Mouse (Mus musculus) small intestine, adult 2 months (tissue): Measurements from ENCODE around the gene Pou6f1. TPM values are rescaled to one million over a fixed set of nuclear protein-coding genes. Genes with fewer than 3 reads are reported as not detected.
"Not testable (repeated sequence)": the region's sequence is repeated elsewhere in the genome, so short reads cannot be mapped to it uniquely, and the experiment has no call there.

ENCODE experiments used
- H3K27ac ChIP-seq: fragments of 200-500 bp; 2 replicates; pipeline ENCODE4 v1.5.1; 2012; ENCODE audit warnings: low read depth, low read length, control low read depth, inconsistent platforms; ENCODE audit not compliant: insufficient read depth
- H3K27me3 ChIP-seq: fragments of 200-500 bp; 2 replicates; pipeline ENCODE4 v1.6.1; 2012; ENCODE audit warnings: mild to moderate bottlenecking, moderate library complexity, low read length, inconsistent platforms; ENCODE audit not compliant: control insufficient read depth, insufficient read depth
- H3K36me3 ChIP-seq: fragments of 200-500 bp; 2 replicates; pipeline ENCODE4 v1.6.1; 2012; ENCODE audit warnings: mild to moderate bottlenecking, low read length, control low read depth, inconsistent platforms; ENCODE audit not compliant: control insufficient read depth, insufficient read depth
- H3K4me1 ChIP-seq: fragments of 200-500 bp; 2 replicates; pipeline ENCODE4 v1.6.1; 2012; ENCODE audit warnings: low read length, inconsistent platforms, mixed read lengths; ENCODE audit not compliant: control insufficient read depth, insufficient read depth, insufficient read length
- H3K4me3 ChIP-seq: fragments of 200-500 bp; 2 replicates; pipeline ENCODE4 v1.5.1; 2012; ENCODE audit warnings: low read depth, mild to moderate bottlenecking, control low read depth, inconsistent platforms, low read length, moderate library complexity
- CTCF ChIP-seq: fragments of 200-500 bp; IDR thresholded peaks from 2 replicates; pipeline ENCODE4 v1.5.1; 2012; ENCODE audit warnings: low read depth, mild to moderate bottlenecking, control low read depth, inconsistent platforms, low read length, moderate library complexity, mixed read lengths; ENCODE audit not compliant: insufficient replicate concordance, insufficient read length; ENCODE audit errors: extremely low read depth
- POLR2A ChIP-seq: fragments of 200-500 bp; IDR thresholded peaks from 2 replicates; pipeline ENCODE4 v1.6.1; 2012; ENCODE audit warnings: low read depth, mild to moderate bottlenecking, control low read depth, inconsistent platforms, low read length, moderate library complexity
- WGBS: fragments of 180-500 bp; shearing (Covaris S2); methylation state at CpG from one replicate; pipeline ENCODE4 v1.1.7; 2018; 5-methylcytosine and 5-hydroxymethylcytosine counted together
- polyA plus RNA-seq: library from polyadenylated mRNA; depleted of rRNA; stranded (reverse); fragments of >200 nt; gene quantifications from 2 replicates; pipeline ENCODE4 v1.2.3, GENCODE M21; 2012

Pou6f1 gene
- polyA plus RNA-seq, 1 experiment = 12.0 TPM

DNA sequence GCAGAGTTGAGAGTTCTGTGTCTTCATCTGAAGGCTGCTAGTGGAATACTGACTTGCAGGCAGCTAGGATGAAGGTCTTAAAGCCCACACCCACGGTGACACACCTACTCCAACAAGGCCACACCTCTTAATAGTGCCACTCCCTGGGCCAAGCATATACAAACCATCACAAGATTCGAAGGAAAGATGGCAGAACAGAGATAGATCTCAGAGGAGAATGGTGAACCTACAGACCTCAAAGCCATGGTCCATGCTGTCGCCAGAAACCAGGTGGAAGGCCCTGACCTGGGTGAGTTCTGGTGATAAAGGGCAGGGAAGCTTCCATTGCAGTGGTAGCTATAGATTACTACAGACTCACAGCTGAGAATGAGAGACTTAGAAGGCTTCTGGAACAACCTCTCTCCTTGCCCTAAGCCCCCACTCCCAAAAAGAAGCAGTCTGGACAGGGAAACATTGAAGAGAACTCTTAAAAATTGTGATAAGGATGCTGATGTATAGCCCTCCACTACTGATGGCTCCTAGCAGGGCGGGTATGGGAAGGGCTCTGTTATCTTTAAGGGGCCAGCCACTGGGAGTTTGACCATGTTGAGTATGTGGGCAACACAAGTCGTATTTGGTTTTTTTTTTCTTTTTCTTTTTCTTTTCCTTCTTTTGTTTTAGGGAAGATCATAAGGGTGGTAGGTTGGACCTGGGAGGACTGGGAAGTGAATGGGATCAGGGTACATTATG is 41.9 kb downstream of the Pou6f1 start:
- Histone ChIP-seq H3K27me3 (no peaks in the 10 kb centered on the region), H3K4me1 (no peaks in the 10 kb centered on the region), H3K36me3 (no peaks in the 10 kb centered on the region), H3K27ac (no peak overlapping the region), H3K4me3 (no peak overlapping the region)
- no peak for TF ChIP-seq POLR2A
- TF ChIP-seq CTCF = no peak
- 61% methylated on average over 5 of the region's 5 CpGs for WGBS

DNA sequence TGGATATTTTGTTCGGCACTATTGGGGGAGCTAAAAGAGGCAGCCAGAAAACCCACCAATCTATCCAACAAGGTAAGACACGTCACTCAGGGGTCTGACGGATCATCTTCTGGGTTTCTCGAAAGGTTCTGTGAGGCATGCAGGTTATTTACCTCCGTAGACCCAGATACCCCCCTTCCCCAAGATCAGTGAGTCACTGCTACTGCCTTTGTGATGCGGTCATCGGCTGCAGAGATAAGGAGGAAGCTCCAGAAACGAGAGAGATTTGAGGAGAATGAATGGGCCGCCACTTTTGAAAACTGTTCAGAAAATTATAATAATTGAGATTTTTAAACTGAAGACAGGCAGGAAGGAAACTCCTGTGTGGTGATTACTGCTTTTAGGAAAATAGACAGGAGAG is 43.4 kb downstream of the Pou6f1 start:
- H3K4me1 ChIP-seq = no peaks in the 10 kb centered on the region; the same call in 1 of the 2 replicates
- H3K27me3 ChIP-seq = no peaks in the 10 kb centered on the region
- no peak overlapping the region for H3K4me3 ChIP-seq
- H3K36me3 ChIP-seq = no peaks in the 10 kb centered on the region
- no peak for TF ChIP-seq POLR2A
- TF ChIP-seq CTCF = no peak
- WGBS = 67% methylated on average over 9 of the region's 9 CpGs
- no peak overlapping the region for H3K27ac ChIP-seq

DNA sequence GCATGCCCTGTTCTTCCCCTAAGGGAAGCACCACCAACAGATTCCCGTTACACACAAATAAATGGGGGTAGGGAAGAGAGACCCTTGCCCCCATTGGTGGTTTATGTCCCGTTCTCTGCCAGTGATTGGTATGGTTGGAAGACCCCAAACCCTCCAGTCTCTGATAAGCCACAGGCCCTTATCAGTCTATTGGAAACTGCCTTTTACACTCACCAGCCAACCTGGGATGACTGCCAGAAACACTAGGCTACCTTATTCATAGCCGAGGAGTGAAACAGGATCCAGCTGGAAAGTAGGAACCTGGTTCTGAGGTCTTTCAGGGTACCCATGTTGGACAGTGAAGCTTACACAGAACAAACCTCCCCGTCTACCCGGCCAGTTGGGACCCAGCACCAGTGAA is 43.8 kb downstream of the Pou6f1 start:
- WGBS = 57% methylated on average over 5 of the region's 5 CpGs

DNA sequence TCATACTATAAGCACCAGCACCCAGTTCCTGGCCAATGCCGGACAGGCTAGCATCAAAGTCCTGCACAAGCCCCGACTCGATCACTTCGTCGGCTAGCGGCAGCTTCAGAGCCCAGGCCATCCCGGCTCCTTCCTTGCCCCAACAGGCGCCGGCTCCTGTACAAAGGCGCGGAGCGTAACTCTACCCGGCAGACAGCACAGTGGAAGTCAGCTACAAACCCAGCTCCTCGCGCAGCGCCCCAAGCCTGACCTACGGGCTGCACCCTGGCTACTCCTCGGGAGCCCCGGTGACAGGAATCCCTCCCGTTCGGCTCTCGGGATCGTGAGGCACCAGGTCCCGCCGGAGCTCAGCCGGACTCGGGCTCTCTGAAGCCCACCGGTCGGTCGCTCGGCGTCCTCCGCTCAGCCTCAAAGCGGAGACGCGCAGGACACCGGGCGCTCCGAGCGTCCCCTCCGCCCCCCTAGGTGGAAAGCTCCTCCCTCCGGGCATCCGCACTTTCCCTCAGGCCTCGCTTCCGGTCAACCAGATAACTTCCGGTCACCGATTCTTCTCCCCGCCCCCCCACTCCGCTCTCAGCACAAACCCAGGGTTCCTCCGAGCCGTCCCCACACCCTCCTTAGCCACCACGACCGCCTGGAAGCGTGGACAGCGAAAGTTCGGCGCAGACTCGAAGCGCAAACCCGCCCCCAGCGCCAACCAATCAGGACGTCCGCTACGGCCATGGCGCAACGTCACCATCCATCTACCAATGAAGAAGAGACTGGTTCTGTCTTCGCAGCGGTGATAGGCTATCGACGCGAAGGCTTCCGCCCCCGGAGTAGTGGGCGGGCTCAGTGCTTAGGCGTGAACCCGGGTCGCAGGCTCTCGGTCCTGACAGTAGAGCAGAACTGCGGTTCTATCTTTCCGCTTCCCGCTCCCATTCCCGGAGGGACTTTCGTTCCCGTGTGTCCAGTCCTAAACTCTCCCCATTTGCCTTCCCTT is 48.2 kb downstream of the Pou6f1 start, which contains the start of gene Tfcp2:
Tfcp2 (minus strand) TSS at position 683 of the 982 bp plus-strand sequence.
- under 1% methylated on average over 83 of the region's 84 CpGs for WGBS
- Histone ChIP-seq H3K27ac (peak within 1 kb of the TSS; percentile 48), H3K4me1 (no peaks in the 10 kb centered on the region; the same call in 1 of the 2 replicates), H3K36me3 (no peaks in the 10 kb centered on the region), H3K27me3 (no peaks in the 10 kb centered on the region), H3K4me3 (peak within 1 kb of the TSS; percentile 84)
- TF ChIP-seq POLR2A = peak; percentile 97
- TF ChIP-seq CTCF = 0 out of 2 replicates have a peak, but pooled peaks have one; percentile 11

More for the DNA sequence above, 43.8 kb downstream of the Pou6f1 start:
- no peak overlapping the region for H3K4me3 ChIP-seq
- H3K36me3 ChIP-seq = no peaks in the 10 kb centered on the region
- TF ChIP-seq CTCF (no peak), POLR2A (no peak)
- H3K27ac ChIP-seq = no peak overlapping the region
- H3K27me3 ChIP-seq = no peaks in the 10 kb centered on the region
- H3K4me1 ChIP-seq = no peaks in the 10 kb centered on the region; the same call in 1 of the 2 replicates

DNA sequence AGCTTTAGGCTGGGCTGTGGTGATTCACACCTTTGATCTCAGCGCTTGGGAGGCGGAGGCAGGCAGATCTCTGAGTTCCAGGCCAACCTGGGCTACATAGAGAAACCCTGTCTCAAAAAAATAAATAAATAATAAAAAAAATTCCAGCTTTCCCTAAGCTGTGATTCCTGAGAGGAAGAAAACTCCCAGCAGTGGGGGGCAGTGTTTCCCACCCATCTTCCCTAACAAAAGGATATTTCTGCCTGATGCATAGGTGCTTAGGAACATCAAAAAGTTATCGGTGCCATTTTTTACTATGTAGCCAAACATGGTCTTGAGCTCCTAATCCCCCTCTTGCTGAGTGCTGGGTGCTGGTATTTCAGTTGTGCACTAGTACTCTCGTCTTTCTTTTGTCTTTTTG is 49.5 kb downstream of the Pou6f1 start:
- TF ChIP-seq CTCF (no peak), POLR2A (no peak)
- no peak overlapping the region for H3K4me3 ChIP-seq
- no peaks in the 10 kb centered on the region for H3K36me3 ChIP-seq
- H3K4me1 ChIP-seq = no peaks in the 10 kb centered on the region; the same call in 1 of the 2 replicates
- H3K27me3 ChIP-seq = no peaks in the 10 kb centered on the region
- WGBS = 88% methylated on average over 4 of the region's 4 CpGs
- no peak overlapping the region for H3K27ac ChIP-seq

DNA sequence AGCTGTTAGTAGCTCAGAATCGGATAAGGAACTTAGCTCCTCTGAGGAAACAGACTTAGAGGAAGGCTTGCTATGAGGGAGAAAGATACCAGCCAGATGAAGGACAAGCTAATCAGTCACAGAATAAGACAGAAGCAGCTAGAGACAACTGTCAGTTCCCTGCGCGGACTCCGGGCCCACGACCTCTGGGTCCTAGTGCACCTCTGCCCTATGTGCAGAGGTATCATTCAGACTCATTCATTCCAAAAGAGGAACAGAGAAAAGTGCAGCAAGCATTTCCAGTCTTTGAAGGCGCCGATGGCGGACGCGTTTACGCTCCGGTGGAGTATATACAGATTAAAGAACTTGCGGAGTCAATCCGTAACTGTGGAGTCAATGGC is 56.1 kb downstream of the Pou6f1 start:
- 91% methylated on average over 14 of the region's 14 CpGs for WGBS
- H3K27me3 ChIP-seq, H3K4me3 ChIP-seq, H3K27ac ChIP-seq, H3K4me1 ChIP-seq, H3K36me3 ChIP-seq: not testable (repeated sequence)

DNA sequence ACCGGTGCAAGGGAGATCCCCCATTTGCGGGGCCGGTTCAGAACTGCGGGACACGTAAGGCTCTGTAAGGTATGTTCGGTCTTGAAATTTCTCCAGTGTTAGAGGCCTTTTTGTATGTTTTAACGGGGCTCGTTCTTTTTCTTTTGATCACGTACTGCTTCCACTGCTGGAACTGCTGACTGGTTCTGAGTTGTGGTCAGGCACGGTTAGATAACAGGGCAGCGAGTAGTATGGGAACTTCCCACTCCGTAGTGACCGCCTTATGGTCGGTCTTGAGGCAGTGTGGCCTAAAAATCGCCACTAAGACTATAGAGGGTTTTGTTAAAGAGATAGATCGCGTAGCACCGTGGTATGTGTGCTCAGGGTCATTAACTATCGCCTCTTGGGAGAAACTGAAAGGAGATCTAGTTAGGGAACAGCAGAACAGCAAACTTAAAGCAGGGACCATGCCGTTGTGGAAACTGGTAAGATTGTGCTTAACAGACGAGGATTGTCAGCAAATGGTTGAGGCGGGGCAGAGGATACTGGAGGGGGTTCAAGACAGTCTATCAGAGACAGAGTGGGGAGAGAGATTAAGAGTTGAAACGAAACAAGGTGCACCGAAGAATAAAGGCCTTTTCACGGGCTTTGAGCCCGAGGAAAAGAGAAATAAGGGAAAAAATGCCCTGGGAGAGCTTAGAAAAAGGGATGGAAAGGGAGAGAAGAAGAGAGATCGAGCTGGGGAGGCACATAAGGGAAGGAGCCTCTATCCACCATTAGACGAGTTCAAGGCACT is 56.7 kb downstream of the Pou6f1 start:
- 94% methylated on average over 28 of the region's 28 CpGs for WGBS
- not testable (repeated sequence) for H3K36me3 ChIP-seq, H3K4me1 ChIP-seq, H3K4me3 ChIP-seq, H3K27ac ChIP-seq, H3K27me3 ChIP-seq
